Mouse (Mus musculus) stomach, embryonic 14.5 days (tissue): ENCODE results near the gene Trmt6. TPM values are rescaled to one million over a fixed set of nuclear protein-coding genes. Genes with fewer than 3 reads are reported as not detected.
A peak's percentile ranks its signal among the peaks of the same experiment; 100 is the strongest.

Experiments used
- ATAC-seq: fragments of 200-750 bp; cut with Nextera tagmentation; 2 replicates; pipeline ENCODE4 v1.8.0; 2017; ENCODE audit warnings: low read depth, moderate TSS enrichment; ENCODE audit not compliant: insufficient number of reproducible peaks, insufficient read depth, low FRiP score
- H3K27ac ChIP-seq: fragments of 300-500 bp; sonication (generic); 2 replicates; pipeline ENCODE4 v1.5.1; 2014; ENCODE audit warnings: mild to moderate bottlenecking, low read length, moderate library complexity, mixed read lengths
- H3K27me3 ChIP-seq: fragments of 300-500 bp; sonication (generic); 2 replicates; pipeline ENCODE4 v1.6.1; 2014; ENCODE audit warnings: low read length, control low read depth, mixed read lengths; ENCODE audit not compliant: control insufficient read depth, insufficient read depth
- H3K36me3 ChIP-seq: fragments of 300-500 bp; sonication (generic); 2 replicates; pipeline ENCODE4 v1.6.1; 2014; ENCODE audit warnings: mild to moderate bottlenecking, control low read depth, low read length, moderate library complexity, mixed read lengths; ENCODE audit not compliant: control insufficient read depth, insufficient read depth
- H3K4me1 ChIP-seq: fragments of 300-500 bp; sonication (generic); 2 replicates; pipeline ENCODE4 v1.6.1; 2014; ENCODE audit warnings: low read length, control low read depth, mixed read lengths; ENCODE audit not compliant: control insufficient read depth, insufficient read depth
- H3K4me2 ChIP-seq: fragments of 300-500 bp; sonication (generic); replicated peaks from 2 replicates; pipeline ENCODE4 v1.6.1; 2014; ENCODE audit warnings: low read depth, low read length, control low read depth
- H3K4me3 ChIP-seq: fragments of 300-500 bp; sonication (generic); 2 replicates; pipeline ENCODE4 v1.5.1; 2014; ENCODE audit warnings: low read depth, low read length, control low read depth
- H3K9ac ChIP-seq: fragments of 300-500 bp; sonication (generic); replicated peaks from 2 replicates; pipeline ENCODE4 v1.6.1; 2014; ENCODE audit warnings: low read depth, mild to moderate bottlenecking, control low read depth, low read length, moderate library complexity, mixed read lengths
- H3K9me3 ChIP-seq: fragments of 300-500 bp; sonication (generic); 2 replicates; pipeline ENCODE4 v1.6.1; 2016; ENCODE audit warnings: low read depth, low read length, control low read depth; ENCODE audit not compliant: control insufficient read depth
- WGBS: fragments of 180-500 bp; shearing (Covaris S2); extraction: QIAGEN DNeasy Blood & Tissue Kit; methylation state at CpG from one replicate; pipeline ENCODE4 v1.1.7; 2014; 5-methylcytosine and 5-hydroxymethylcytosine counted together
- polyA plus RNA-seq: library from polyadenylated mRNA; unstranded; fragments of >200 nt; fragmentation: Nextera tagmentation; extraction: Ambion mirVana; gene quantifications from 2 replicates; pipeline ENCODE4 v1.2.1, GENCODE M21; 2014

Gene Trmt6
- polyA plus RNA-seq, 1 experiment from 2014 or later, result 29.6 TPM

GRCm38 (mm10) chr2:132847581-132847980 lies 31.7 kb upstream of the Trmt6 start:
- peak overlapping the region; percentile 78 for H3K4me3 ChIP-seq
- peak overlapping the region; percentile 73 for H3K4me2 ChIP-seq
- peak overlapping the region; percentile 92 for H3K9ac ChIP-seq
- H3K4me1 ChIP-seq, result peaks cover 8% of the 10 kb centered on the region; the same call in 1 of the 2 replicates
- peaks cover 12% of the 10 kb centered on the region; the same call in 1 of the 2 replicates for H3K36me3 ChIP-seq
- H3K9me3 ChIP-seq, result no peaks in the 10 kb centered on the region
- ATAC-seq, result no peak
- H3K27ac ChIP-seq, result no peak overlapping the region
- WGBS, result 26% methylated on average over 7 of the region's 7 CpGs
- no peaks in the 10 kb centered on the region for H3K27me3 ChIP-seq

- H3K36me3 ChIP-seq, result peaks cover 12% of the 10 kb centered on the region; the same call in 1 of the 2 replicates
- peak within 1 kb of the TSS; percentile 76 for H3K27ac ChIP-seq
- H3K9ac ChIP-seq, result peak within 1 kb of the TSS; percentile 92
- H3K27me3 ChIP-seq, result no peaks in the 10 kb centered on the region
- H3K9me3 ChIP-seq, result no peaks in the 10 kb centered on the region
- peaks cover 8% of the 10 kb centered on the region; the same call in 1 of the 2 replicates for H3K4me1 ChIP-seq
- H3K4me2 ChIP-seq, result peak within 1 kb of the TSS; percentile 73
- H3K4me3 ChIP-seq, result peak within 1 kb of the TSS; percentile 78
- peak; percentile 86 for ATAC-seq
- WGBS, result under 1% methylated on average over 96 of the region's 96 CpGs
Observed at GRCm38 (mm10) chr2:132846407-132847358, 30.8 kb upstream of the Trmt6 start, which contains the start of gene Crls1. Gene Crls1 (plus strand): TSS chr2:132846666.

GRCm38 (mm10) chr2:132841071-132841470 lies 25.2 kb upstream of the Trmt6 start:
- no peak for ATAC-seq
- Histone ChIP-seq H3K27me3 (no peaks in the 10 kb centered on the region), H3K36me3 (0 out of 2 replicates have a peak, but pooled peaks cover 3% of the 10 kb centered on the region), H3K4me1 (no peaks in the 10 kb centered on the region), H3K27ac (no peak overlapping the region), H3K4me3 (no peak overlapping the region), H3K4me2 (no peak overlapping the region), H3K9me3 (no peaks in the 10 kb centered on the region), H3K9ac (no peak overlapping the region)
- WGBS, result 91% methylated on average over 4 of the region's 4 CpGs

GRCm38 (mm10) chr2:132802976-132803375 lies 12.9 kb downstream of the Trmt6 start:
- Histone ChIP-seq H3K9me3 (no peaks in the 10 kb centered on the region), H3K27ac (no peak overlapping the region), H3K27me3 (no peaks in the 10 kb centered on the region), H3K4me1 (no peaks in the 10 kb centered on the region), H3K4me2 (no peak overlapping the region), H3K36me3 (peaks cover 22% of the 10 kb centered on the region), H3K4me3 (no peak overlapping the region), H3K9ac (no peak overlapping the region)
- no peak for ATAC-seq
- 79% methylated on average over 2 of the region's 2 CpGs for WGBS

GRCm38 (mm10) chr2:132794204-132794586 lies 21.7 kb downstream of the Trmt6 start:
- H3K4me2 ChIP-seq, result no peak overlapping the region
- H3K4me3 ChIP-seq, result no peak overlapping the region
- ATAC-seq, result no peak
- no peaks in the 10 kb centered on the region for H3K27me3 ChIP-seq
- H3K9me3 ChIP-seq, result no peaks in the 10 kb centered on the region
- H3K27ac ChIP-seq, result no peak overlapping the region
- WGBS, result 83% methylated on average over 7 of the region's 7 CpGs
- no peaks in the 10 kb centered on the region for H3K36me3 ChIP-seq
- no peaks in the 10 kb centered on the region for H3K4me1 ChIP-seq
- no peak overlapping the region for H3K9ac ChIP-seq

GRCm38 (mm10) chr2:132793441-132794203 lies 22.2 kb downstream of the Trmt6 start:
- Histone ChIP-seq H3K9ac (no peak overlapping the region), H3K4me2 (no peak overlapping the region), H3K27me3 (no peaks in the 10 kb centered on the region), H3K4me1 (no peaks in the 10 kb centered on the region), H3K4me3 (no peak overlapping the region), H3K36me3 (no peaks in the 10 kb centered on the region), H3K27ac (no peak overlapping the region), H3K9me3 (no peaks in the 10 kb centered on the region)
- ATAC-seq, result no peak
- 82% methylated on average over 19 of the region's 19 CpGs for WGBS

- ATAC-seq, result no peak
- WGBS, result 77% methylated on average over 6 of the region's 6 CpGs
- Histone ChIP-seq H3K36me3 (no peaks in the 10 kb centered on the region), H3K9ac (no peak overlapping the region), H3K4me1 (no peaks in the 10 kb centered on the region), H3K4me2 (no peak overlapping the region), H3K27me3 (no peaks in the 10 kb centered on the region), H3K27ac (no peak overlapping the region), H3K4me3 (no peak overlapping the region), H3K9me3 (no peaks in the 10 kb centered on the region)
Observed at GRCm38 (mm10) chr2:132784039-132784438, 31.8 kb downstream of the Trmt6 start.

GRCm38 (mm10) chr2:132781439-132782068 lies 34.3 kb downstream of the Trmt6 start:
- H3K27me3 ChIP-seq, result no peaks in the 10 kb centered on the region
- no peak overlapping the region for H3K9ac ChIP-seq
- WGBS, result under 1% methylated on average over 38 of the region's 41 CpGs
- ATAC-seq, result peak; percentile 93
- no peaks in the 10 kb centered on the region for H3K36me3 ChIP-seq
- H3K4me1 ChIP-seq, result no peaks in the 10 kb centered on the region
- H3K4me3 ChIP-seq, result peak overlapping the region; percentile 34
- no peak overlapping the region for H3K27ac ChIP-seq
- peak overlapping the region; percentile 64 for H3K4me2 ChIP-seq
- H3K9me3 ChIP-seq, result no peaks in the 10 kb centered on the region
